Mouse (Mus musculus) lung, adult 2 months (tissue): ENCODE data around the gene 2410137M14Rik.

Experiments
- CTCF ChIP-seq: fragments of 200-500 bp; IDR thresholded peaks from 2 replicates; pipeline ENCODE4 v1.5.1; 2011; ENCODE audit warnings: mild to moderate bottlenecking, low read length, control low read depth; ENCODE audit not compliant: insufficient read depth
- POLR2A ChIP-seq: fragments of 200-500 bp; IDR thresholded peaks from 2 replicates; pipeline ENCODE4 v1.6.1; 2011; ENCODE audit warnings: low read depth, mild to moderate bottlenecking, control low read depth, low read length, borderline replicate concordance; ENCODE audit errors: extremely low read depth

- TF ChIP-seq CTCF: no peak
- TF ChIP-seq POLR2A: no peak
These were observed 14.2 kb downstream of the 2410137M14Rik start for GRCm38 (mm10) chr17:36966875-36967274.
